Mouse (Mus musculus) neutrophil, adult 5-6 weeks (primary cell): ENCODE measurements around the gene Tax1bp1. TPM values are rescaled to one million over a fixed set of nuclear protein-coding genes. Genes with fewer than 3 reads are reported as not detected.

Source experiments
- ATAC-seq: fragments of 151-379, 151-347 bp; 2 replicates; pipeline ENCODE4 v1.8.0; 2017; ENCODE audit warnings: mild to moderate bottlenecking, moderate TSS enrichment; ENCODE audit not compliant: insufficient number of reproducible peaks, poor library complexity, low FRiP score, severe bottlenecking; ENCODE audit errors: extremely low read depth
- total RNA-seq: library from RNA; stranded (forward); fragments of 200-1000 nt; gene quantifications from 2 replicates; pipeline ENCODE4 v1.2.3, GENCODE M21; 2017

Tax1bp1 gene
- total RNA-seq, 1 experiment from 2014 or later: 471 TPM

DNA sequence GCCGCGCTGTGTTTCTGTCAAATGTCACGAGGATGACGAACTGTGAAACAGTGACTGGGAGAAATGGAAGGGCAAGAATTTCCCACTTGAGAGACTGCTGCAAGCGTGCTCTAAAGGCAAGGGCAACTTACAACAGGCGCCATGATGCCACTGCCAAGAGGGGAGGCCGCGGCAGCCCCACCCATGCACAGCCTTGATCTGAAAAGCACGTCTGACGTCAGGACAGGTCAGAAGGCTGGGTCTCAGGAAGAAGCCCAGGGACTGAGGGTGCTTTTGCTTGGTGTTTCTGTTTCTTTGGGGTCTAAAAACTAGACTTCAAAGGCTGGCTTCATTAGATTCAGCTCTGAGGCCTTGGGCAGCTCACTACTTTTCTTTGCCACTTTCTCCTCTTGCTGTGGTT, 76.8 kb downstream of the Tax1bp1 start:
- ATAC-seq: no peak

DNA sequence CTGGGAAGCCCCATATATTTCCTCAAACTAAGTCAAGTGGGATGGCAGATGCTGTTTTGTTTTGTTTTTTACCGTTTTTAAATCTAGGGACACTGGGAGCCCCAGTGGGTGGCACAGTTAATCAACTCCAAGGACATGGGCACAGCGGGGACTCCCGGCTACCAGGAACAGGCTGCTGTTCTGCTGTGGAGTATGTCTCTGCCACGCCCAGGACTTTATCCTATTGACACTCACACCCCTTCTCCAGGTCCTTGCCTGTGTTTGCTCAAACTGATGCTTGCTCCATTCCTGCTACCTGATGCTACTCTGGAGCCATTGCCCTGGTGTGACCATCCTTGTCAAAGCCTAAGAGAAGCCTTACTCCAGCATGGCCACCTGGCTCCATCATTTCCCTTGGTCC, 77.3 kb downstream of the Tax1bp1 start:
- no peak for ATAC-seq

DNA sequence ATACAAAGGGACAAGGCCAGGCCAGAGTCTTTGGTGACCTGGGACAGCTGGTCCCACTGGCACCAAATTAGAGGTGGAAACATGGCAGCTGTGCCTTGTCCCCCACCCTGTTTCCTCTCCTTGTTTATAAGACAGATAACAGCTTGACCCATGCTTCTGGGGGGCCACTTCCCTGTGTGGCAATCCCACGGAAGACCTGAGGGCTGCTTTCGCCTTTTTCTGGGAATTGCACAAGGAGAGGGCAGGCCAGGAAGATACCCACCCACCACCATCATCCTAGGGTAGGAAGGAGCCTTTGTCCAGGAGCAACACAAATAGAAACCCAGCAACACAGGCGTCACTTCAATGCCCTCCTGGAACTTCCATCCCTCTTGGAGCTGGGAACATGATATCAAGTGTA, 78.9 kb downstream of the Tax1bp1 start:
- no peak for ATAC-seq

GRCm38 (mm10) chr6:52795029-52795841, 81.7 kb downstream of the Tax1bp1 start:
- no peak for ATAC-seq

- ATAC-seq: no peak
These were observed 82.6 kb downstream of the Tax1bp1 start for GRCm38 (mm10) chr6:52796035-52796598.

DNA sequence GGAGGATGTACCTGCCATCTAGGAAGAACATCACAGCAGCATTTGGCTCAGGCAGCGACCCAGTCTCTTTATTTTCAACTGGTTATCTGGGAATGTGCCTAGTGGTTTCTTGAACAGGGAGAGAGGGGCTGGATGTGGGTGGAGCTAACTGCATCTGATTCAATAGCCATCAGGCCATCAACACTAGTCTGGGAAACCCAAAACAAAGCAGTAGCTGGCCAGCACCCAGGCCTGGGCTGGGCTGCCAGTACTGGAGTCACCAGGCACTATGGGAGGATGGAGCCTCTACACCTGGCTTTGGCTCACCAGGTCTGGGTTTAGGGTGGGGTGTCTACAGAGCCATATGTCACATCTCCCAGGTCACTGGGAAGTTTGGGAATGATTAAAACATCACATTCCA, 83.2 kb downstream of the Tax1bp1 start:
- no peak for ATAC-seq

GRCm38 (mm10) chr6:52797252-52797800, 83.8 kb downstream of the Tax1bp1 start:
- ATAC-seq: no peak

GRCm38 (mm10) chr6:52802181-52802580, 88.7 kb downstream of the Tax1bp1 start:
- ATAC-seq: no peak

- ATAC-seq: no peak
These were observed 91.8 kb downstream of the Tax1bp1 start for GRCm38 (mm10) chr6:52805237-52805856.

Other genes starting within 250 kb of the Tax1bp1 start
- gene Hibadh, start 73.3 kb upstream of the Tax1bp1 start, total RNA-seq: 33.5 and 39.3 TPM in 2 replicates